Mouse (Mus musculus) ES-E14 (cell line): ENCODE measurements around the gene Fgd3. TPM values are rescaled to one million over a fixed set of nuclear protein-coding genes. Genes with fewer than 3 reads are reported as not detected.

ENCODE experiments used
- DNase-seq: peaks from one replicate; pipeline ENCODE4 v3.0.0-alpha.2; 2013; ENCODE audit warnings: low read depth, low spot score
- H3K27ac ChIP-seq: 2 replicates; pipeline ENCODE4 v1.5.1; 2012; ENCODE audit warnings: low read depth, mild to moderate bottlenecking, low read length, moderate library complexity, mixed read lengths; ENCODE audit not compliant: poor library complexity, insufficient read depth, severe bottlenecking
- H3K36me3 ChIP-seq: 2 replicates; pipeline ENCODE4 v1.6.1; 2012; ENCODE audit warnings: mild to moderate bottlenecking, low read length, moderate library complexity, mixed read lengths; ENCODE audit not compliant: control insufficient read depth, poor library complexity, insufficient read depth, severe bottlenecking
- H3K4me1 ChIP-seq, 2 experiments: fragments of 150-350 bp in 1 of 2; sonication (generic) in 1 of 2; 2 replicates each; pipeline ENCODE4 v1.6.1; 2012; ENCODE audit warnings: low read length in 2 of 2, mild to moderate bottlenecking in 1 of 2, mixed read lengths in 1 of 2; ENCODE audit not compliant: control insufficient read depth in 2 of 2, insufficient read depth in 2 of 2, poor library complexity in 1 of 2
- H3K4me3 ChIP-seq, 2 experiments: fragments of 150-350 bp in 1 of 2; sonication (generic) in 1 of 2; 2 replicates each; pipeline ENCODE4 v1.5.1; 2012; ENCODE audit warnings: low read length in 2 of 2, low read depth in 1 of 2, mild to moderate bottlenecking in 1 of 2, mixed read lengths in 1 of 2; ENCODE audit not compliant: insufficient read depth in 1 of 2, poor library complexity in 1 of 2, severe bottlenecking in 1 of 2
- H3K9ac ChIP-seq: 2 replicates; pipeline ENCODE4 v1.6.1; 2012; ENCODE audit warnings: low read depth, mild to moderate bottlenecking, low read length, mixed read lengths; ENCODE audit not compliant: poor library complexity, insufficient read depth, severe bottlenecking
- H3K9me3 ChIP-seq: fragments of 150-350 bp; sonication (generic); 2 replicates; pipeline ENCODE4 v1.6.1; 2012; ENCODE audit warnings: low read depth, mild to moderate bottlenecking, low read length; ENCODE audit not compliant: control insufficient read depth, insufficient read depth
- CHD2 ChIP-seq: IDR thresholded peaks from 2 replicates; pipeline ENCODE4 v1.6.1; 2014; ENCODE audit warnings: mild to moderate bottlenecking, low read depth, low read length, inconsistent platforms
- HCFC1 ChIP-seq: IDR thresholded peaks from 2 replicates; pipeline ENCODE4 v1.6.1; 2012; ENCODE audit warnings: low read length, inconsistent platforms, borderline replicate concordance; ENCODE audit not compliant: insufficient read depth
- ZC3H11A ChIP-seq: IDR thresholded peaks from 2 replicates; pipeline ENCODE4 v1.6.1; 2012; ENCODE audit warnings: low read depth, mild to moderate bottlenecking, inconsistent platforms, low read length, borderline replicate concordance
- ZNF384 ChIP-seq: IDR thresholded peaks from 2 replicates; pipeline ENCODE4 v1.6.1; 2012; ENCODE audit warnings: low read depth, low read length, inconsistent platforms
- in situ Hi-C, 2 experiments: fragments of 600-800 bp; cut with MboI; formaldehyde crosslinking; loops; one replicate each; pipeline ENCODE4 v1.15.1; 2025; ENCODE audit warnings: low sequenced_read_pairs in 2 of 2, inconsistent platforms in 1 of 2; ENCODE audit not compliant: unreplicated experiment in 2 of 2
- total RNA-seq: library from RNA; depleted of rRNA; stranded (reverse); fragments of 300-350 nt; gene quantifications from 2 replicates; pipeline ENCODE4 v1.2.3, GENCODE M21; 2012

Gene Fgd3
- total RNA-seq, 1 experiment = 6.2 TPM

- in situ Hi-C loops = no loop called here
- Histone ChIP-seq H3K4me3 (no peak overlapping the region), H3K9ac (no peak overlapping the region), H3K27ac (no peak overlapping the region), H3K4me1 (peaks cover 0 to 4% of the 10 kb centered on the region in 2 experiments; a peak in 2 of 4 replicates), H3K9me3 (no peaks in the 10 kb centered on the region), H3K36me3 (no peaks in the 10 kb centered on the region; the same call in 1 of the 2 replicates)
- DNase-seq = no peak
- TF ChIP-seq ZNF384 (no peak), CHD2 (no peak), ZC3H11A (no peak), HCFC1 (no peak)
Observed at GRCm38 (mm10) chr13:49344567-49344966, 24.5 kb upstream of the Fgd3 start.

- Histone ChIP-seq H3K4me1 (peaks cover 0 to 4% of the 10 kb centered on the region in 2 experiments; a peak in 2 of 4 replicates), H3K9me3 (no peaks in the 10 kb centered on the region)
- in situ Hi-C loops = no loop called here
Observed at GRCm38 (mm10) chr13:49342723-49343100, 22.6 kb upstream of the Fgd3 start.

GRCm38 (mm10) chr13:49341831-49342722 is 22.0 kb upstream of the Fgd3 start:
- in situ Hi-C loops = no loop called here
- Histone ChIP-seq H3K9me3 (no peaks in the 10 kb centered on the region), H3K4me3 (peak overlapping the region; percentile 86 to 98), H3K9ac (peak overlapping the region; percentile 81), H3K27ac (no peak overlapping the region), H3K4me1 (peaks cover 0 to 4% of the 10 kb centered on the region in 2 experiments; a peak in 2 of 4 replicates), H3K36me3 (no peaks in the 10 kb centered on the region; the same call in 1 of the 2 replicates)
- DNase-seq = no peak
- no peak for TF ChIP-seq ZNF384

More at GRCm38 (mm10) chr13:49342723-49343100, 22.6 kb upstream of the Fgd3 start:
- Histone ChIP-seq H3K4me3 (no peak overlapping the region), H3K9ac (no peak overlapping the region), H3K36me3 (no peaks in the 10 kb centered on the region; the same call in 1 of the 2 replicates), H3K27ac (no peak overlapping the region)
- DNase-seq = no peak
- TF ChIP-seq HCFC1 (no peak), ZC3H11A (no peak), ZNF384 (no peak)

GRCm38 (mm10) chr13:49341012-49341830 is 21.1 kb upstream of the Fgd3 start, which contains the start of gene Bicd2:
TSS of gene Bicd2 (plus strand) at chr13:49341585.
- Histone ChIP-seq H3K27ac (no peak within 1 kb of the TSS), H3K36me3 (no peaks in the 10 kb centered on the region; the same call in 1 of the 2 replicates), H3K9ac (peak within 1 kb of the TSS; percentile 81), H3K9me3 (no peaks in the 10 kb centered on the region), H3K4me1 (peaks cover 0 to 4% of the 10 kb centered on the region in 2 experiments; a peak in 2 of 4 replicates), H3K4me3 (peak within 1 kb of the TSS; percentile 86 to 98)
- in situ Hi-C loops = no loop called here
- DNase-seq = peak; percentile 95
- TF ChIP-seq HCFC1 (peak; percentile 97), CHD2 (no peak), ZC3H11A (no peak)
